Mouse (Mus musculus): Measurements from ENCODE around the gene Sfxn1. TPM values are rescaled to one million over a fixed set of nuclear protein-coding genes. Genes with fewer than 3 reads are reported as not detected.

Sfxn1 gene
- polyA plus RNA-seq, 1 experiment from 2014 or later, result 83.4 TPM

- H3K27ac ChIP-seq, result no peak overlapping the region
- no peak overlapping the region for H3K9ac ChIP-seq
- ATAC-seq (ENCODE audit: low FRiP score), result no peak
- H3K4me3 ChIP-seq (replicated peaks), result no peak overlapping the region
- WGBS, result 83% methylated on average over 12 of the region's 12 CpGs
- H3K4me2 ChIP-seq, result no peak overlapping the region
- no peaks in the 10 kb centered on the region for H3K36me3 ChIP-seq (replicated peaks)
- peaks cover 8% of the 10 kb centered on the region for H3K4me1 ChIP-seq
- no peaks in the 10 kb centered on the region for H3K27me3 ChIP-seq
- H3K9me3 ChIP-seq, result no peaks in the 10 kb centered on the region
Observed at GRCm38 (mm10) chr13:54079782-54080759, 8.4 kb downstream of the Sfxn1 start.

- ATAC-seq (ENCODE audit: low FRiP score), result no peak
- Histone ChIP-seq H3K4me2 (no peak overlapping the region), H3K9ac (no peak overlapping the region), H3K27ac (no peak overlapping the region), H3K36me3 (replicated peaks) (peaks cover 6% of the 10 kb centered on the region; the same call in 1 of the 2 replicates), H3K4me3 (replicated peaks) (no peak overlapping the region), H3K27me3 (no peaks in the 10 kb centered on the region), H3K9me3 (no peaks in the 10 kb centered on the region), H3K4me1 (peaks cover 8% of the 10 kb centered on the region)
- WGBS, result 93% methylated on average over 1 of the region's 1 CpGs
Observed at GRCm38 (mm10) chr13:54080785-54081184, 9.1 kb downstream of the Sfxn1 start.

- Histone ChIP-seq H3K9ac (no peak overlapping the region), H3K4me3 (replicated peaks) (no peak overlapping the region), H3K27me3 (no peaks in the 10 kb centered on the region), H3K4me1 (peaks cover 5% of the 10 kb centered on the region), H3K27ac (no peak overlapping the region), H3K4me2 (no peak overlapping the region), H3K9me3 (no peaks in the 10 kb centered on the region), H3K36me3 (replicated peaks) (peaks cover 26% of the 10 kb centered on the region)
- no peak for ATAC-seq (ENCODE audit: low FRiP score)
- WGBS, result 85% methylated on average over 5 of the region's 5 CpGs
Observed at GRCm38 (mm10) chr13:54082946-54083345, 11.3 kb downstream of the Sfxn1 start.

GRCm38 (mm10) chr13:54084178-54084577, 12.5 kb downstream of the Sfxn1 start:
- H3K9ac ChIP-seq, result no peak overlapping the region
- peaks cover 38% of the 10 kb centered on the region for H3K36me3 ChIP-seq (replicated peaks)
- H3K4me3 ChIP-seq (replicated peaks), result no peak overlapping the region
- H3K4me2 ChIP-seq, result no peak overlapping the region
- no peak for ATAC-seq (ENCODE audit: low FRiP score)
- H3K27ac ChIP-seq, result no peak overlapping the region
- H3K9me3 ChIP-seq, result no peaks in the 10 kb centered on the region
- WGBS, result 76% methylated on average over 4 of the region's 4 CpGs
- no peaks in the 10 kb centered on the region for H3K27me3 ChIP-seq
- no peaks in the 10 kb centered on the region for H3K4me1 ChIP-seq

- H3K27ac ChIP-seq, result no peak overlapping the region
- 93% methylated on average over 5 of the region's 5 CpGs for WGBS
- H3K9ac ChIP-seq, result no peak overlapping the region
- no peak overlapping the region for H3K4me2 ChIP-seq
- no peaks in the 10 kb centered on the region for H3K27me3 ChIP-seq
- H3K4me3 ChIP-seq (replicated peaks), result no peak overlapping the region
- H3K36me3 ChIP-seq (replicated peaks), result peaks cover 44% of the 10 kb centered on the region
- no peaks in the 10 kb centered on the region for H3K4me1 ChIP-seq
- ATAC-seq (ENCODE audit: low FRiP score), result no peak
- no peaks in the 10 kb centered on the region for H3K9me3 ChIP-seq
Observed at GRCm38 (mm10) chr13:54084826-54085225, 13.2 kb downstream of the Sfxn1 start.

- H3K27ac ChIP-seq, result no peak overlapping the region
- no peaks in the 10 kb centered on the region for H3K4me1 ChIP-seq
- ATAC-seq (ENCODE audit: low FRiP score), result no peak
- H3K27me3 ChIP-seq, result no peaks in the 10 kb centered on the region
- no peaks in the 10 kb centered on the region for H3K9me3 ChIP-seq
- H3K4me2 ChIP-seq, result no peak overlapping the region
- no peak overlapping the region for H3K4me3 ChIP-seq (replicated peaks)
- peaks cover 47% of the 10 kb centered on the region for H3K36me3 ChIP-seq (replicated peaks)
- WGBS, result 90% methylated on average over 18 of the region's 18 CpGs
- no peak overlapping the region for H3K9ac ChIP-seq
Observed at GRCm38 (mm10) chr13:54085266-54085665, 13.6 kb downstream of the Sfxn1 start.

GRCm38 (mm10) chr13:54091719-54092118, 20.1 kb downstream of the Sfxn1 start:
- Histone ChIP-seq H3K27me3 (no peaks in the 10 kb centered on the region), H3K36me3 (replicated peaks) (peaks cover 87% of the 10 kb centered on the region), H3K4me2 (no peak overlapping the region), H3K9ac (no peak overlapping the region), H3K4me1 (no peaks in the 10 kb centered on the region), H3K4me3 (replicated peaks) (no peak overlapping the region), H3K9me3 (no peaks in the 10 kb centered on the region), H3K27ac (no peak overlapping the region)
- WGBS, result 87% methylated on average over 6 of the region's 6 CpGs
- ATAC-seq (ENCODE audit: low FRiP score), result no peak

GRCm38 (mm10) chr13:54094349-54094748, 22.7 kb downstream of the Sfxn1 start:
- Histone ChIP-seq H3K27me3 (no peaks in the 10 kb centered on the region), H3K4me3 (replicated peaks) (no peak overlapping the region), H3K4me1 (no peaks in the 10 kb centered on the region), H3K9me3 (no peaks in the 10 kb centered on the region), H3K36me3 (replicated peaks) (peaks cover 81% of the 10 kb centered on the region), H3K27ac (no peak overlapping the region), H3K9ac (no peak overlapping the region), H3K4me2 (no peak overlapping the region)
- 97% methylated on average over 4 of the region's 4 CpGs for whole genome bisulfite sequencing
- ATAC-seq (ENCODE audit: low FRiP score), result no peak

- H3K9ac ChIP-seq, result no peak overlapping the region
- WGBS, result 88% methylated on average over 6 of the region's 6 CpGs
Observed at GRCm38 (mm10) chr13:54094963-54095362, 23.3 kb downstream of the Sfxn1 start.

GRCm38 (mm10) chr13:54095721-54096120, 24.1 kb downstream of the Sfxn1 start:
- Histone ChIP-seq H3K4me3 (replicated peaks) (no peak overlapping the region), H3K27ac (no peak overlapping the region), H3K4me1 (peaks cover 7% of the 10 kb centered on the region), H3K9ac (no peak overlapping the region), H3K4me2 (no peak overlapping the region), H3K27me3 (no peaks in the 10 kb centered on the region), H3K36me3 (replicated peaks) (peaks cover 80% of the 10 kb centered on the region), H3K9me3 (no peaks in the 10 kb centered on the region)
- ATAC-seq (ENCODE audit: low FRiP score), result no peak
- WGBS, result 91% methylated on average over 8 of the region's 8 CpGs

More at GRCm38 (mm10) chr13:54094963-54095362, 23.3 kb downstream of the Sfxn1 start:
- no peak overlapping the region for H3K4me3 ChIP-seq (replicated peaks)
- no peaks in the 10 kb centered on the region for H3K27me3 ChIP-seq
- no peak overlapping the region for H3K27ac ChIP-seq
- ATAC-seq (ENCODE audit: low FRiP score), result no peak
- H3K9me3 ChIP-seq, result no peaks in the 10 kb centered on the region
- no peak overlapping the region for H3K4me2 ChIP-seq
- H3K4me1 ChIP-seq, result peaks cover 5% of the 10 kb centered on the region
- H3K36me3 ChIP-seq (replicated peaks), result peaks cover 81% of the 10 kb centered on the region

- no peaks in the 10 kb centered on the region for H3K9me3 ChIP-seq
- WGBS, result 93% methylated on average over 4 of the region's 4 CpGs
- peaks cover 71% of the 10 kb centered on the region for H3K36me3 ChIP-seq (replicated peaks)
- H3K4me1 ChIP-seq, result peaks cover 7% of the 10 kb centered on the region
- H3K27me3 ChIP-seq, result no peaks in the 10 kb centered on the region
- H3K27ac ChIP-seq, result no peak overlapping the region
- no peak overlapping the region for H3K4me3 ChIP-seq (replicated peaks)
- no peak overlapping the region for H3K9ac ChIP-seq
- ATAC-seq (ENCODE audit: low FRiP score), result no peak
- H3K4me2 ChIP-seq, result no peak overlapping the region
Observed at GRCm38 (mm10) chr13:54097227-54097626, 25.6 kb downstream of the Sfxn1 start.

- H3K9ac ChIP-seq, result no peak overlapping the region
- no peaks in the 10 kb centered on the region for H3K9me3 ChIP-seq
- peaks cover 66% of the 10 kb centered on the region for H3K36me3 ChIP-seq (replicated peaks)
- H3K4me1 ChIP-seq, result peaks cover 7% of the 10 kb centered on the region
- WGBS, result 93% methylated on average over 6 of the region's 6 CpGs
- H3K27ac ChIP-seq, result no peak overlapping the region
- H3K27me3 ChIP-seq, result no peaks in the 10 kb centered on the region
- H3K4me3 ChIP-seq (replicated peaks), result no peak overlapping the region
- ATAC-seq (ENCODE audit: low FRiP score), result no peak
- H3K4me2 ChIP-seq, result no peak overlapping the region
Observed at GRCm38 (mm10) chr13:54097797-54098196, 26.1 kb downstream of the Sfxn1 start.

Data from forebrain, embryonic 12.5 days (tissue).